Mouse (Mus musculus) T-helper 17 cell (primary cell): Measurements from ENCODE around the gene Gm13084.
"Not testable (repeated sequence)": the region's sequence is repeated elsewhere in the genome, so short reads cannot be mapped to it uniquely, and the experiment has no call there.

Experiments used
- in situ Hi-C, 2 experiments: fragments of 300-600 bp; cut with MboI, MseI; formaldehyde crosslinking; loops; 1 replicate in 1 of 2; 2 replicates in 1 of 2; pipeline ENCODE4 v1.15.1; 2025; ENCODE audit warnings: high pct_unique_total_duplicates in 2 of 2

Gene Gm13084

GRCm38 (mm10) chr4:143815993-143816392 lies at the start of gene Gm13084:
TSS of gene Gm13084 (minus strand) at chr4:143816093.
- in situ Hi-C loops, result loop anchor here in 1 of 2 experiments (10.0 kb wide), 1 partner anchor 389 kb away; no protein-coding TSS in a partner anchor

GRCm38 (mm10) chr4:143846197-143846596 lies 30.3 kb upstream of the Gm13084 start, which contains the start of gene Gm13103:
TSS of gene Gm13103 (plus strand) at chr4:143846497.
- in situ Hi-C loops, result loop anchor here in 1 of 2 experiments (5.0 kb wide), 1 partner anchor 189 kb away; the partner anchor contains the start of gene Gm13088

GRCm38 (mm10) chr4:143789052-143789451 lies 26.8 kb downstream of the Gm13084 start, which contains the start of gene Gm13023:
TSS of gene Gm13023 (plus strand) at chr4:143789352.
- in situ Hi-C loops, result not testable (repeated sequence)
